Mouse (Mus musculus) forebrain, postnatal 0 days (tissue): ENCODE measurements around the gene Midn. TPM values are rescaled to one million over a fixed set of nuclear protein-coding genes. Genes with fewer than 3 reads are reported as not detected.

Experiments
- ATAC-seq: fragments of 200-750 bp; cut with Nextera tagmentation; 2 replicates; pipeline ENCODE4 v1.8.0; 2017; ENCODE audit warnings: mild to moderate bottlenecking, moderate library complexity
- DNase-seq: peaks from one replicate; pipeline ENCODE4 v3.0.0-alpha.2; 2015
- H3K27ac ChIP-seq: fragments of 300-500 bp; sonication (generic); 2 replicates; pipeline ENCODE4 v1.5.1; 2014; ENCODE audit warnings: low read depth, mild to moderate bottlenecking, antibody characterized with exemption, low read length, moderate library complexity, mixed read lengths
- H3K27me3 ChIP-seq: fragments of 300-500 bp; sonication (generic); 2 replicates; pipeline ENCODE4 v1.6.1; 2014; ENCODE audit warnings: mild to moderate bottlenecking, low read length, mixed read lengths; ENCODE audit not compliant: insufficient read depth
- H3K36me3 ChIP-seq: fragments of 300-500 bp; sonication (generic); 2 replicates; pipeline ENCODE4 v1.6.1; 2014; ENCODE audit warnings: mild to moderate bottlenecking, moderate library complexity; ENCODE audit not compliant: insufficient read depth
- H3K4me1 ChIP-seq: fragments of 300-500 bp; sonication (generic); 2 replicates; pipeline ENCODE4 v1.6.1; 2014; ENCODE audit warnings: antibody characterized with exemption; ENCODE audit not compliant: insufficient read depth
- H3K4me2 ChIP-seq: fragments of 300-500 bp; sonication (generic); 2 replicates; pipeline ENCODE4 v1.6.1; 2014; ENCODE audit warnings: low read depth, mild to moderate bottlenecking, moderate library complexity
- H3K4me3 ChIP-seq: fragments of 300-500 bp; sonication (generic); 2 replicates; pipeline ENCODE4 v1.5.1; 2014; ENCODE audit warnings: low read depth, low read length, mixed read lengths
- H3K9ac ChIP-seq: fragments of 300-500 bp; sonication (generic); 2 replicates; pipeline ENCODE4 v1.6.1; 2014; ENCODE audit warnings: mild to moderate bottlenecking
- H3K9me3 ChIP-seq: fragments of 300-500 bp; sonication (generic); 2 replicates; pipeline ENCODE4 v1.6.1; 2016; ENCODE audit warnings: low read length
- CTCF ChIP-seq: sonication (generic); IDR thresholded peaks from 2 replicates; pipeline ENCODE4 v1.5.1; 2016; ENCODE audit warnings: antibody characterized with exemption, control low read depth, low read depth
- WGBS: fragments of 180-500 bp; shearing (Covaris S2); extraction: QIAGEN DNeasy Blood & Tissue Kit; methylation state at CpG from one replicate; pipeline ENCODE4 v1.1.7; 2014; 5-methylcytosine and 5-hydroxymethylcytosine counted together
- polyA plus RNA-seq: library from polyadenylated mRNA; unstranded; fragments of >200 nt; fragmentation: Nextera tagmentation; extraction: Ambion mirVana; gene quantifications from 2 replicates; pipeline ENCODE4 v1.2.1, GENCODE M21; 2015
- total RNA-seq: library from RNA; depleted of rRNA; stranded (reverse); fragments of >200 nt; gene quantifications from 2 replicates; pipeline ENCODE4 v1.2.3, GENCODE M21; 2014

Gene Midn
- total and polyA plus RNA-seq, 2 experiments from 2014 or later = 19.3 to 120 TPM

DNA sequence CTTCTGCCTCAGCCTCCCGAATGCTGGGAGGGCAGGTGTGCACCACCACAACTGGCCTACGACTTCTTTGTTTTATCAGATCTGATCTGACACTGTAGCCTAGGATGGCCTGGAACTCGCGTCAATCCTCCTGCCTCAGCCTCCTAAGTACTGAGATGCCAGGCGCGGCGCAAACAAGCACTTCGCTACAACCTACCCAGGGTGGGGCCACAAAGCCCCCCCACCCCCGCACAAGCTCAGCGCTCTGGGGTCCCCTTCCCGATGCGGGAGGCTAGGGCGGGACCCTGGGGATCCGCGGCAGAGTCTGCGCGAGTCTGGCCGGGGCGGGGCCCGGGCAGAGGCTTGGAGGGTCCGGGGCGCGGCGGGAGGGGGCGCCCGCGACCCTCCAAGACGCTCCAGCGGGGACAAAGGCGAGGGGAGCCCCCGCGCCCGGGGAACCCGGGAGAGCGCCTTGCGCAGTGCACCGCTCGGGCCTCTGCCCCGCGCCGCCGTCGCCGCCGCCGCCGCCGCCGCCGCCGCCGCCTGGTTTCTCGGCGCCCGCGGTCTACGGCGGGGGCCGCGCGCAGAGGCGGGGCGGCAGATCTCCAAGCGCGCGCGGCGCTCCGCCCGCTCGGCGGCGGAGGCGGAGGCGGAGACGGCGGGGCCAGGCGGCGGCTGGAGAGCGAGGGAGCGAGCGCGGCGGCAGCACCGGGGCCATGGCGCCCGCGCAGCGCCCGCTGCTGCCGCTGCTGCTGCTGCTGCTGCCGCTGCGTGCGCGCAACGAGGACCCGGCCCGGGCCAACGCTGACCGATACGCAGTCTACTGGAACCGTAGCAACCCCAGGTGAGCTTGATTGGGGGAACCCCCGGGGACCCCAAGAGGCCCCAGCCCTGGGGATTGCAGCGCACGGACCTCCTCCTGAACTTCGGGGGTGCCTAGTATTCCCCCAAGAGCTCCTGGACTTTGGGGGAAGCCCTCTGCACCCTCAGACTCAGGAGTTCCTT is 31.3 kb downstream of the Midn start, which contains the start of gene Efna2:
Gene Efna2, plus strand, starts transcription at position 415 of the 984 bp plus-strand sequence.
- no peaks in the 10 kb centered on the region for H3K27me3 ChIP-seq
- H3K27ac ChIP-seq = peak within 1 kb of the TSS; percentile 78
- H3K9me3 ChIP-seq = no peaks in the 10 kb centered on the region
- ATAC-seq (peak; percentile 77), DNase-seq (peak; percentile 80)
- H3K9ac ChIP-seq = peak within 1 kb of the TSS; percentile 81
- 4% methylated on average over 69 of the region's 106 CpGs for WGBS
- H3K4me2 ChIP-seq = peak within 1 kb of the TSS; percentile 68
- peaks cover 18% of the 10 kb centered on the region for H3K4me1 ChIP-seq
- peak within 1 kb of the TSS; percentile 78 for H3K4me3 ChIP-seq
- TF ChIP-seq CTCF = peak; percentile 13; the same call in 1 of the 2 replicates
- no peaks in the 10 kb centered on the region for H3K36me3 ChIP-seq

DNA sequence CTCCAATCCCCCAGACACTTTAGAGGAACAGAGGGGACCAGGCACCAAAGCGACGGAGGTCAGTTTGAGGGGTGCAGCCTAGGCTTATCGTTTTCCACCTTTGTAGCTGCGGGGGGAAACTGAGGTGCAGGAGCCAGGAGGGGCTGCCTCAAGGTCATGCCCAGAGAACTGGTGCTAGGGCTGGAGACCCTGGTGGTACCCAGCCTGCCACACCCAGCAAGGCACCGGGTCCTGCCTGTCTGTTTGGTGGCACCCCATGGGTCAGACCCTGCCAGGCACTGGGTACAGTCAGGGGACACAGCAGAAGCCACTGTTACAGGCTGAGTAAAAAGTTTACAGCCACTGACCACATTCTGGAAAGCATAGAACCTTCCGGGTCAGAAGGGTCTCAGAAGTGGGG is 32.2 kb downstream of the Midn start:
- H3K27me3 ChIP-seq = no peaks in the 10 kb centered on the region
- H3K4me1 ChIP-seq = peaks cover 18% of the 10 kb centered on the region
- H3K36me3 ChIP-seq = no peaks in the 10 kb centered on the region
- no peak for TF ChIP-seq CTCF
- WGBS = 35% methylated on average over 6 of the region's 6 CpGs
- H3K9me3 ChIP-seq = no peaks in the 10 kb centered on the region
- no peak overlapping the region for H3K27ac ChIP-seq
- DNase-seq = no peak
- peak overlapping the region; percentile 68 for H3K4me2 ChIP-seq
- no peak for ATAC-seq
- peak overlapping the region; percentile 81 for H3K9ac ChIP-seq
- peak overlapping the region; percentile 78 for H3K4me3 ChIP-seq

DNA sequence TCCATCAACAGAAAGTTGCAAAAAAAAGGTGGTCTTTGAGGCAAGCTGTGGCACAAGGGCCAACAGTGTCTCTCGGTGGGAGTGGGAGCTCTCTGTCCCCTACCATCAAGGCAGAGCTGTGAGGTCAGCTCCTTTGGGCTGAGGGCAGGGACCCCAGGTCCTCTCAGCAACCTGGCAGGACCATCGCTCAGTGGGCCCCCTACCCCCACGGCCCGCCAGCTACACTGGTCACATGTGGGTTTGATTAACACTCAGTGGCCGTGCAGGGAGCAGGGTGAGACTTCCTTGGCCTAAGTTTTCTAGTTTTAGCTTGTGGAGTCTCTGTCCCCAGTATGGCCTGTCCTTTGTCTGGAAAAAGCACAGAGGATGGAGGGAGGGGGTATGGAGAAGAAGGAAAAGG is 32.8 kb downstream of the Midn start:
- Histone ChIP-seq H3K4me1 (peaks cover 18% of the 10 kb centered on the region), H3K36me3 (no peaks in the 10 kb centered on the region), H3K4me3 (peak overlapping the region; percentile 78), H3K4me2 (peak overlapping the region; percentile 68), H3K9ac (peak overlapping the region; percentile 81), H3K27me3 (no peaks in the 10 kb centered on the region), H3K9me3 (no peaks in the 10 kb centered on the region), H3K27ac (no peak overlapping the region)
- no peak for ATAC-seq
- no peak for DNase-seq
- 42% methylated on average over 5 of the region's 5 CpGs for WGBS
- no peak for TF ChIP-seq CTCF

DNA sequence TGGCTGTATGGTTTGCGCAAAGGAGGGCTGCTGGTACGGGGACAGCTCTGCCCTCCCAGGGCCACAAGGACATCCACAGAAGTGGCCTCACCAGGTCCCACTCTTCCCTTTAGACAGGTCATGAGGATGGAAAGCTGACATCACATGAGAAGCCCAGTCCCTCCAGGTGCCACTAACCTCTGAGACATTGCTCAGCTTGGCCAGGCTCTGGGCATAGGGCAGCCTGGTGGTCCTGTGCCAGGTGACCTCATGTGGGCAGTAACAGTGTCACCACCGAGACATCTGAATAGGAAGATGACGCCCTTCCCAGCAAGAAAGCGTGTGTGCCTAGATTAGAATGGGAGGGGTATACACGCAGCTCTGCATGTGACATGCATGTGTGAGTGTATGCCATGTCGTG is 34.5 kb downstream of the Midn start:
- no peak overlapping the region for H3K27ac ChIP-seq
- 93% methylated on average over 7 of the region's 7 CpGs for WGBS
- TF ChIP-seq CTCF = no peak
- no peak overlapping the region for H3K4me2 ChIP-seq
- no peaks in the 10 kb centered on the region for H3K27me3 ChIP-seq
- no peak for ATAC-seq
- no peak for DNase-seq
- no peak overlapping the region for H3K4me3 ChIP-seq
- no peaks in the 10 kb centered on the region for H3K9me3 ChIP-seq
- H3K4me1 ChIP-seq = peaks cover 18% of the 10 kb centered on the region
- H3K36me3 ChIP-seq = peaks cover 7% of the 10 kb centered on the region; the same call in 1 of the 2 replicates
- H3K9ac ChIP-seq = no peak overlapping the region

DNA sequence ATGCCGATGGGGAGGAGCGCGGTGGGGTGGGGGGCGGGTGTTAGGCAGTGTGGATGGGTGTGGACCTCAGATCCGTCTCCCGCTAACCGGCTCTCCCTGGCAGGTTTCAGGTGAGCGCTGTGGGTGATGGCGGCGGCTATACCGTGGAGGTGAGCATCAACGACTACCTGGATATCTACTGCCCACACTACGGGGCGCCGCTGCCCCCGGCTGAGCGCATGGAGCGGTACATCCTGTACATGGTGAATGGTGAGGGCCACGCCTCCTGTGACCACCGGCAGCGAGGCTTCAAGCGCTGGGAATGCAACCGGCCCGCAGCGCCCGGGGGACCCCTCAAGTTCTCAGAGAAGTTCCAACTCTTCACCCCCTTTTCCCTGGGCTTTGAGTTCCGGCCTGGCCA is 38.6 kb downstream of the Midn start:
- H3K27ac ChIP-seq = no peak overlapping the region

DNA sequence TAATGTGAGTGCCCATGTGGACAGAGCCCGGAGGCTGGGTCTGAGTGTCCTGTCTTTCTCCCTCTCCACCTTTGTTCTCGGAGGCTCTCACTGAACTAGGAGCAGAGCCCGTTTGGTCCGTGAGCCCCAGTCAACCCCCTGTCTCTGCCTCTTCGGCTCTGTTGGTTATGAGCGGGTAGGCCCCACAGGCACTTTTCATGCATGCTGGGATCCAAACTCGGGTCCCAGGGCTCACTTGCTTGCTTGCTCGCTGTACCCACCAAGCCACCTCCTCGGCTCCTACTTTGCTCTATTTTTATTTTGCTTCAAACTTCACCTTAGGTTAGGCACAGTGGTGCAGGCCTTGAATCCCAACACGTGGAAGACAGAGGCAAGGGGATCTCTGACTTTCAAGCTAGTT is 39.7 kb downstream of the Midn start:
- H3K9me3 ChIP-seq = no peaks in the 10 kb centered on the region
- peaks cover 8% of the 10 kb centered on the region; the same call in 1 of the 2 replicates for H3K4me1 ChIP-seq
- no peak for ATAC-seq
- no peak overlapping the region for H3K27ac ChIP-seq
- no peak overlapping the region for H3K9ac ChIP-seq
- no peak overlapping the region for H3K4me2 ChIP-seq
- no peak for DNase-seq
- peaks cover 20% of the 10 kb centered on the region for H3K36me3 ChIP-seq
- WGBS = 87% methylated on average over 10 of the region's 10 CpGs
- no peaks in the 10 kb centered on the region for H3K27me3 ChIP-seq
- TF ChIP-seq CTCF = no peak
- H3K4me3 ChIP-seq = no peak overlapping the region

More for the DNA sequence above, 38.6 kb downstream of the Midn start:
- Histone ChIP-seq H3K9me3 (no peaks in the 10 kb centered on the region), H3K4me2 (no peak overlapping the region), H3K9ac (no peak overlapping the region), H3K36me3 (peaks cover 20% of the 10 kb centered on the region), H3K4me3 (no peak overlapping the region), H3K4me1 (peaks cover 8% of the 10 kb centered on the region; the same call in 1 of the 2 replicates), H3K27me3 (no peaks in the 10 kb centered on the region)
- ATAC-seq (no peak), DNase-seq (no peak)
- WGBS = 54% methylated on average over 27 of the region's 27 CpGs
- no peak for TF ChIP-seq CTCF

DNA sequence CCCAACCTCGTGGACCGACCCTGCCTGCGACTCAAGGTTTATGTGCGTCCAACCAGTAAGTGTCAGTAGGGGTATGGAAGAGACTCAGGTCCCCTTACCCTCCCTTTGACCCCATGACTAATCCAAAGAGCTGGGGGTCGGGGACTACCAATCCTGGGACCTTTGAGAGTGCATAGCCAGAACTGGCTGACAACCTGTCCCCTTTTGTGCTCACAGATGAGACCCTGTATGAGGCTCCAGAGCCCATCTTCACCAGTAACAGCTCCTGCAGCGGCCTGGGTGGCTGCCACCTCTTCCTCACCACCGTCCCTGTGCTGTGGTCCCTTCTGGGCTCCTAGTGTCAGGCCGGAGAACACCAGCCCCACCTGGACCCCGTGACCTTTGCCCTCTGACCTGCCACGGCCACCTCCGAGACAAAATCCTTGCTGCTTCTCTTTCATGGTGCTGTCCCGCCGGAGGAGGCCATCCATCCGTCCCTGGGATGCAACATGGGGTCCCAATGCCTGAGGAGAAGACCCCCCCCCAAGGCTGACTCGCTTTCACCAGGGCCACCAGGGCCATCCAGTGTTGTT is 40.5 kb downstream of the Midn start:
- H3K4me3 ChIP-seq = no peak overlapping the region
- H3K4me2 ChIP-seq = no peak overlapping the region
- WGBS = 78% methylated on average over 15 of the region's 15 CpGs

More for the DNA sequence above, 40.5 kb downstream of the Midn start:
- DNase-seq (no peak), ATAC-seq (no peak)
- no peaks in the 10 kb centered on the region for H3K9me3 ChIP-seq
- H3K27ac ChIP-seq = no peak overlapping the region
- H3K36me3 ChIP-seq = peaks cover 20% of the 10 kb centered on the region
- H3K9ac ChIP-seq = no peak overlapping the region
- no peak for TF ChIP-seq CTCF
- peaks cover 8% of the 10 kb centered on the region; the same call in 1 of the 2 replicates for H3K4me1 ChIP-seq
- H3K27me3 ChIP-seq = no peaks in the 10 kb centered on the region
